Mouse (Mus musculus): ENCODE results near the gene Gm7694. TPM values are rescaled to one million over a fixed set of nuclear protein-coding genes. Genes with fewer than 3 reads are reported as not detected.

Gm7694 gene
- 3.5 and 3.8 TPM in 2 replicates for polyA plus RNA-seq (2015; fragmentation: Nextera tagmentation; extraction: Ambion mirVana)

DNA sequence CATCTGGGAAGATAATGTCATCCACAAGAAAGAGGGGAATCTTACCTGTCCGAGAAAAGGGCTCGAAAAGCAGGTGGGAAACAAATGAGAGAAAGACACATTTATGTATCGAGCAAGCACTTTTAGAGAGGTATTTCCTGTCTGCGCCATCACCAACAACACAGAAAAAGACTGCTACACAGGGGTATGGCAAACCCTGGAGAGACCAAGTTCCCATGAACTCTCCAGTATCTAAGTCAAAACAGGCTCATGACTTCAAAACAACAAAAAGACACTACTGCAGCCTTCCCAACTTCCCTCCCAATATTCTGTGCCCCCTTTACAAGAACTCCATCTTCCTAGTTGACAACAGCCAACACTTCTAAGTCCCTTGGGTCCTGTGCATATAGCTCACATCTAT lies at the start of gene Gm7694:
TSS of gene Gm7694 (minus strand) at position 101 of the 400 bp plus-strand sequence.
- Histone ChIP-seq H3K4me1 (no peaks in the 10 kb centered on the region), H3K36me3 (no peaks in the 10 kb centered on the region), H3K9ac (replicated peaks) (no peak within 1 kb of the TSS), H3K4me2 (replicated peaks) (no peak within 1 kb of the TSS), H3K27me3 (no peaks in the 10 kb centered on the region), H3K4me3 (no peak within 1 kb of the TSS), H3K9me3 (no peaks in the 10 kb centered on the region), H3K27ac (replicated peaks) (no peak within 1 kb of the TSS)
- no peak for ATAC-seq (replicated peaks)
- 97% methylated on average over 4 of the region's 4 CpGs for WGBS

DNA sequence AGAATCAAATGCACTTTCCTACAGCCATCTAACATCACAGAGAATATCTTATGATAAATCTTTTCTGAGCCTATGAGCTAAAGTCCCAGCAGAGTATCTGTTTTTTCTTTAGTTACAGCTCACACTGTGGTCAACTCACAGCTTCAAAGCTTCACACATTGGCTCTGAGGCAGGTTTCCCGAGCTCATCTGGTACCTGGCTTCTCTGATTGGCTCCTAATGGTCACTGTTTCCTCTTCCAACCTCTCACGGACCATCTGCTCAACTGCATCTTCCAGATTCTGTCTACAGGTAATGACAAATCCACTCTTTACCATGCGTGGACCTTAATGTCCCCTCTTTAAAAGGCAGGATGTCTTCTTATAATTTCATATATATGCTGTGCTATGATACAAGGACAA lies 47.2 kb upstream of the Gm7694 start:
- no peak overlapping the region for H3K9ac ChIP-seq (replicated peaks)
- H3K27me3 ChIP-seq: no peaks in the 10 kb centered on the region
- no peak for ATAC-seq (replicated peaks)
- no peaks in the 10 kb centered on the region for H3K4me1 ChIP-seq
- no peak overlapping the region for H3K27ac ChIP-seq (replicated peaks)
- no peak overlapping the region for H3K4me3 ChIP-seq
- WGBS: 82% methylated on average over 3 of the region's 3 CpGs
- H3K4me2 ChIP-seq (replicated peaks): no peak overlapping the region
- H3K36me3 ChIP-seq: no peaks in the 10 kb centered on the region
- no peaks in the 10 kb centered on the region for H3K9me3 ChIP-seq

- Histone ChIP-seq H3K27me3 (no peaks in the 10 kb centered on the region), H3K9ac (replicated peaks) (no peak overlapping the region), H3K27ac (replicated peaks) (no peak overlapping the region), H3K36me3 (no peaks in the 10 kb centered on the region), H3K4me1 (no peaks in the 10 kb centered on the region), H3K4me3 (no peak overlapping the region), H3K9me3 (no peaks in the 10 kb centered on the region), H3K4me2 (replicated peaks) (no peak overlapping the region)
- no peak for ATAC-seq (replicated peaks)
Measured at GRCm38 (mm10) chr1:170351080-170351479, 44.9 kb upstream of the Gm7694 start.

GRCm38 (mm10) chr1:170346266-170346665 lies 40.1 kb upstream of the Gm7694 start:
- Histone ChIP-seq H3K9ac (replicated peaks) (no peak overlapping the region), H3K4me1 (no peaks in the 10 kb centered on the region), H3K27ac (replicated peaks) (no peak overlapping the region), H3K4me3 (no peak overlapping the region), H3K36me3 (no peaks in the 10 kb centered on the region), H3K4me2 (replicated peaks) (no peak overlapping the region), H3K9me3 (no peaks in the 10 kb centered on the region), H3K27me3 (no peaks in the 10 kb centered on the region)
- 72% methylated on average over 3 of the region's 3 CpGs for WGBS
- no peak for ATAC-seq (replicated peaks)

DNA sequence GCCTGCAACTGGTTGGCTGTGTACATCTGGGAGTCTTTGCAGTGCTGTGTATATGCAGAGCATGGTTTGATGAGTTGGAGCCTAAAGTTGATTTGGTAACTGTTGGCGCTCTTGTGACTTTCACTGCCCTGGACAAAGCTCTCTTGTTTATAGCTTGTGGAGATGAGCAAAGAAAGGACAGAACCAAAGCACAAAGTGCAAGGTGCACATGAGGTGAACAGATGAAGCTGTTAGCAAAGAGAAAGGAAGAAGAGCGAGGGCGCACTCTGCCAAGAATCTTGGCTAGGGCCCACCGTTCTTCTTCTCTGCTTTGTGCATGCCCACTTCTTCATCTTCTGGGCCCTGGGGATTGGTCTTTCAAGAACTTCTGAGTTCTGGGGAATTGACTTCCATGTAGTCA lies 37.8 kb upstream of the Gm7694 start:
- no peaks in the 10 kb centered on the region for H3K36me3 ChIP-seq
- H3K9me3 ChIP-seq: no peaks in the 10 kb centered on the region
- ATAC-seq (replicated peaks): no peak
- WGBS: 97% methylated on average over 4 of the region's 4 CpGs
- no peaks in the 10 kb centered on the region for H3K27me3 ChIP-seq
- H3K9ac ChIP-seq (replicated peaks): no peak overlapping the region
- H3K4me1 ChIP-seq: no peaks in the 10 kb centered on the region
- H3K4me2 ChIP-seq (replicated peaks): no peak overlapping the region
- H3K27ac ChIP-seq (replicated peaks): no peak overlapping the region
- H3K4me3 ChIP-seq: no peak overlapping the region

GRCm38 (mm10) chr1:170343081-170343480 lies 36.9 kb upstream of the Gm7694 start:
- H3K9me3 ChIP-seq: no peaks in the 10 kb centered on the region
- no peak overlapping the region for H3K4me2 ChIP-seq (replicated peaks)
- no peak overlapping the region for H3K27ac ChIP-seq (replicated peaks)
- no peak overlapping the region for H3K4me3 ChIP-seq
- 43% methylated on average over 8 of the region's 8 CpGs for WGBS
- no peak overlapping the region for H3K9ac ChIP-seq (replicated peaks)
- no peak for ATAC-seq (replicated peaks)
- H3K4me1 ChIP-seq: no peaks in the 10 kb centered on the region
- no peaks in the 10 kb centered on the region for H3K36me3 ChIP-seq
- no peaks in the 10 kb centered on the region for H3K27me3 ChIP-seq

DNA sequence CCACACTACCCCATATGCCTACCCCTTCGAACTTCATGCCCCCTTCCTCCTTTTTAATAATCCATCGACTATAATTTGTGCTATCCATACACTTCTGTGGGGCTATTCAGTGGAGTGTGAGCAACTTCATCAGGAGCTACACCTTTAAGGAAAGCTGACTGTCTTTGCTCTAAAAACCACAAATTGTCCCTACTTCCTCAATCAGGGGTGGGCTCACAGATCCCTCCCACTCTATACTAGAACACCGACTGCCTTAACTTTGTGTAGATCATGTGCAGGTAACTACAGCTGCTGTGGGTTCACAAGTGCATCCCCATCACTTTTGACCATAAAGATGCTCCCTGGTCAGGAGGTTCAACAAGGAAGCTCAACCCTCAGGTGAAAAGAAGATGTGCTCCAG lies 33.8 kb upstream of the Gm7694 start:
- 97% methylated on average over 3 of the region's 3 CpGs for WGBS

GRCm38 (mm10) chr1:170332775-170333174 lies 26.6 kb upstream of the Gm7694 start:
- no peaks in the 10 kb centered on the region for H3K27me3 ChIP-seq
- no peak for ATAC-seq (replicated peaks)
- H3K4me3 ChIP-seq: no peak overlapping the region
- H3K4me1 ChIP-seq: no peaks in the 10 kb centered on the region
- WGBS: 68% methylated on average over 4 of the region's 4 CpGs
- H3K4me2 ChIP-seq (replicated peaks): no peak overlapping the region
- no peaks in the 10 kb centered on the region for H3K9me3 ChIP-seq
- no peak overlapping the region for H3K9ac ChIP-seq (replicated peaks)
- no peak overlapping the region for H3K27ac ChIP-seq (replicated peaks)
- no peaks in the 10 kb centered on the region for H3K36me3 ChIP-seq

More for the DNA sequence above, 33.8 kb upstream of the Gm7694 start:
- H3K4me3 ChIP-seq: no peak overlapping the region
- no peak overlapping the region for H3K27ac ChIP-seq (replicated peaks)
- H3K9ac ChIP-seq (replicated peaks): no peak overlapping the region
- no peaks in the 10 kb centered on the region for H3K27me3 ChIP-seq
- H3K9me3 ChIP-seq: no peaks in the 10 kb centered on the region
- no peak overlapping the region for H3K4me2 ChIP-seq (replicated peaks)
- H3K4me1 ChIP-seq: no peaks in the 10 kb centered on the region
- ATAC-seq (replicated peaks): no peak
- no peaks in the 10 kb centered on the region for H3K36me3 ChIP-seq

GRCm38 (mm10) chr1:170331926-170332325 lies 25.8 kb upstream of the Gm7694 start:
- Histone ChIP-seq H3K9me3 (no peaks in the 10 kb centered on the region), H3K9ac (replicated peaks) (no peak overlapping the region), H3K36me3 (no peaks in the 10 kb centered on the region), H3K4me1 (no peaks in the 10 kb centered on the region), H3K27ac (replicated peaks) (no peak overlapping the region), H3K4me2 (replicated peaks) (no peak overlapping the region), H3K4me3 (no peak overlapping the region), H3K27me3 (no peaks in the 10 kb centered on the region)
- no peak for ATAC-seq (replicated peaks)
- 77% methylated on average over 6 of the region's 6 CpGs for WGBS

DNA sequence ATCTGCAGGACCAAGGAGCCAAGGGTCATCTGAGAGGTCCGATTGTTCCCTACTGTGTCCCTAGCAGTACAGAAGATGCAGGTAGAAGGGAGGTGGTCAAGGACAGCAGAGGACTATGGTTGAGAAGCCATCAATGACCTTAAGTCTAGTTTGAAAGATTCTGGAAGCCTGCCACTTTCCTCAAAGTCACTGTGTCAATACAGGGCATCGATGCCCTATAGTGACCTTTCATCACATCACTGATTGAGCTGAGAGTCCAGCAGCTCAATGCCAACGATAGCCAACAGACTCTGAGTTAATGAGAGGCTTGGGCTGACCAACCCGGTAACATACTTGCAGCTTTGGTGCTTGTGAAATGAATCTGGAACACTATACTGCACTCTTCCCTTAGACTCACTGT lies 19.1 kb upstream of the Gm7694 start:
- H3K4me1 ChIP-seq: no peaks in the 10 kb centered on the region
- ATAC-seq (replicated peaks): no peak
- H3K9ac ChIP-seq (replicated peaks): no peak overlapping the region
- H3K36me3 ChIP-seq: peaks cover 1% of the 10 kb centered on the region; the same call in 1 of the 2 replicates
- no peaks in the 10 kb centered on the region for H3K9me3 ChIP-seq
- H3K4me3 ChIP-seq: no peak overlapping the region
- no peak overlapping the region for H3K27ac ChIP-seq (replicated peaks)
- H3K27me3 ChIP-seq: no peaks in the 10 kb centered on the region
- WGBS: 90% methylated on average over 4 of the region's 4 CpGs
- H3K4me2 ChIP-seq (replicated peaks): no peak overlapping the region

GRCm38 (mm10) chr1:170324312-170324711 lies 18.2 kb upstream of the Gm7694 start:
- no peaks in the 10 kb centered on the region for H3K27me3 ChIP-seq
- no peak for ATAC-seq (replicated peaks)
- no peak overlapping the region for H3K4me2 ChIP-seq (replicated peaks)
- H3K36me3 ChIP-seq: peaks cover 3% of the 10 kb centered on the region; the same call in 1 of the 2 replicates
- H3K9ac ChIP-seq (replicated peaks): no peak overlapping the region
- H3K4me1 ChIP-seq: no peaks in the 10 kb centered on the region
- H3K9me3 ChIP-seq: no peaks in the 10 kb centered on the region
- 97% methylated on average over 1 of the region's 1 CpGs for WGBS
- no peak overlapping the region for H3K4me3 ChIP-seq
- no peak overlapping the region for H3K27ac ChIP-seq (replicated peaks)

- no peak overlapping the region for H3K4me3 ChIP-seq
- H3K4me1 ChIP-seq: no peaks in the 10 kb centered on the region
- peaks cover 3% of the 10 kb centered on the region; the same call in 1 of the 2 replicates for H3K36me3 ChIP-seq
- H3K27ac ChIP-seq (replicated peaks): no peak overlapping the region
- no peaks in the 10 kb centered on the region for H3K27me3 ChIP-seq
- 90% methylated on average over 10 of the region's 10 CpGs for WGBS
- H3K4me2 ChIP-seq (replicated peaks): no peak overlapping the region
- ATAC-seq (replicated peaks): no peak
- H3K9me3 ChIP-seq: no peaks in the 10 kb centered on the region
- H3K9ac ChIP-seq (replicated peaks): no peak overlapping the region
Measured at GRCm38 (mm10) chr1:170323001-170323400, 16.9 kb upstream of the Gm7694 start.

DNA sequence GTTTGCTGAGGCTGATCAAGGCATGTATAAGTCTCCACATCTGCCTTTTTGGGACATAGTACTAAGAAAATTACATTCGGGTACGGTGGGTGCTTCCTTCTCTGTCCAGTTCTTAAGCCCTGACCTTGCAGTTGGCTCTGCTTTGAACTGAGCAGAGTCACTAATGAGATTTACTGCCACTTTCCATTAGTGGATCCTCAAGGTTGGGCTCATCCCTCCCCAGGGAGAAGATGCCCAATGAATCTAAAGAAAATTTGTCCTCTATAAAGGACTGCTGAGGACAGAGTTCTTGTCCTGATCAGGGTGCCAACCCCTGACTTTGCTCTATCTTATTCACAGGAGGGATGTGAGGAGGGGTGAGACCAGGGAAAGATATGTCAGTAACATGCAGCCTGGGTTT lies 15.9 kb upstream of the Gm7694 start:
- Histone ChIP-seq H3K4me1 (no peaks in the 10 kb centered on the region), H3K9me3 (no peaks in the 10 kb centered on the region), H3K27ac (replicated peaks) (no peak overlapping the region), H3K9ac (replicated peaks) (no peak overlapping the region), H3K27me3 (no peaks in the 10 kb centered on the region), H3K4me2 (replicated peaks) (no peak overlapping the region), H3K4me3 (no peak overlapping the region), H3K36me3 (peaks cover 3% of the 10 kb centered on the region; the same call in 1 of the 2 replicates)
- no peak for ATAC-seq (replicated peaks)
- 91% methylated on average over 2 of the region's 2 CpGs for WGBS
